Mouse (Mus musculus): ENCODE measurements at regions not wholly inside any gene's neighbourhood (a gene's known extent, or its start where the extent isn't known, plus 50 kb on each side); places are given as distances from the start of the nearest gene placed in this dataset.

- H3K4me3 ChIP-seq = no peak overlapping the region
- H3K27me3 ChIP-seq (ENCODE audit: control insufficient read depth, insufficient read depth, low read length) = no peaks in the 10 kb centered on the region
- H3K79me2 ChIP-seq (replicated peaks; ENCODE audit: control insufficient read depth, insufficient read depth, low read length) = no peaks in the 10 kb centered on the region
- no peaks in the 10 kb centered on the region for H3K36me3 ChIP-seq (ENCODE audit: control insufficient read depth, insufficient read depth, low read length)
- H3K9ac ChIP-seq (ENCODE audit: low read depth, low read length) = no peak overlapping the region
- H3K4me1 ChIP-seq (ENCODE audit: control insufficient read depth, insufficient read depth, low read length) = no peaks in the 10 kb centered on the region
- intact Hi-C loops (cut with DNase I) = no loop called here
- no peak for DNase-seq
- H3K27ac ChIP-seq = no peak overlapping the region
- 78% methylated on average over 8 of the region's 8 CpGs for whole genome bisulfite sequencing
- TF ChIP-seq CTCF (IDR thresholded peaks at IDR 0.05) (no peak), POLR2A (IDR thresholded peaks at IDR 0.05; ENCODE audit: insufficient read depth, low read depth, low read length) (no peak), EP300 (IDR thresholded peaks at IDR 0.05; ENCODE audit: insufficient read depth, low read depth, low read length) (no peak)
Observed at GRCm38 (mm10) chr17:49278541-49278940, 149.6 kb upstream of the Mocs1 start.

GRCm38 (mm10) chr17:49278973-49279727, 149.0 kb upstream of the Mocs1 start:
- Histone ChIP-seq H3K4me1 (ENCODE audit: control insufficient read depth, insufficient read depth, low read length) (no peaks in the 10 kb centered on the region), H3K4me3 (no peak overlapping the region), H3K9ac (ENCODE audit: low read depth, low read length) (no peak overlapping the region), H3K27me3 (ENCODE audit: control insufficient read depth, insufficient read depth, low read length) (no peaks in the 10 kb centered on the region), H3K79me2 (replicated peaks; ENCODE audit: control insufficient read depth, insufficient read depth, low read length) (no peaks in the 10 kb centered on the region), H3K36me3 (ENCODE audit: control insufficient read depth, insufficient read depth, low read length) (no peaks in the 10 kb centered on the region), H3K27ac (no peak overlapping the region)
- TF ChIP-seq EP300 (IDR thresholded peaks at IDR 0.05; ENCODE audit: insufficient read depth, low read depth, low read length) (no peak), CTCF (IDR thresholded peaks at IDR 0.05) (no peak), POLR2A (IDR thresholded peaks at IDR 0.05; ENCODE audit: insufficient read depth, low read depth, low read length) (no peak)
- 81% methylated on average over 10 of the region's 10 CpGs for WGBS
- no peak for DNase-seq
- intact Hi-C loops (cut with DNase I) = no loop called here

DNA sequence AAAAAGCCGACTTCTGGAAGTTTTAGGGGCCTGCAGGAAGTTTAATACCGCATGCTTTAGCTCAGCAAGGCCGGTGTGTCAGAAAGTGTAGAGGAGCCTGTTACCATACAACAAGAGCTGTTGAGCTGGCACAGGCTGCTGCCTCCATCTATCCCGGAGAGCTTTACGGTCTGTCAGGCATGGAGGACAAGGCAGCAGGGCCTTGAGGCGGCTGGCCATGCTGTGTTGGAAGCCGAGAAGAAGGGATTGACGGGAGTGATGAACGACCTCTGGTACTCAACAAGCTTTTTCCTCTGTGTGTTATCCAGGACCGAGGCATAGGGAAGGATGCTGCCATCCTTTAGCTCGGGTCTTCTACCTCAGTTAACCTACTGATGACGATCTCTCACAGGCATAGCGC, 146.8 kb upstream of the Mocs1 start:
- H3K4me1 ChIP-seq (ENCODE audit: control insufficient read depth, insufficient read depth, low read length) = no peaks in the 10 kb centered on the region
- intact Hi-C loops (cut with DNase I) = no loop called here
- no peaks in the 10 kb centered on the region for H3K79me2 ChIP-seq (replicated peaks; ENCODE audit: control insufficient read depth, insufficient read depth, low read length)
- 82% methylated on average over 13 of the region's 13 CpGs for WGBS
- H3K27me3 ChIP-seq (ENCODE audit: control insufficient read depth, insufficient read depth, low read length) = no peaks in the 10 kb centered on the region
- no peak overlapping the region for H3K4me3 ChIP-seq
- no peak for DNase-seq
- H3K36me3 ChIP-seq (ENCODE audit: control insufficient read depth, insufficient read depth, low read length) = no peaks in the 10 kb centered on the region
- H3K27ac ChIP-seq = no peak overlapping the region
- no peak for TF ChIP-seq CTCF (IDR thresholded peaks at IDR 0.05)
- no peak for TF ChIP-seq EP300 (IDR thresholded peaks at IDR 0.05; ENCODE audit: insufficient read depth, low read depth, low read length)
- H3K9ac ChIP-seq (ENCODE audit: low read depth, low read length) = no peak overlapping the region

- H3K36me3 ChIP-seq (ENCODE audit: control insufficient read depth, insufficient read depth, low read length) = no peaks in the 10 kb centered on the region
- no peaks in the 10 kb centered on the region for H3K27me3 ChIP-seq (ENCODE audit: control insufficient read depth, insufficient read depth, low read length)
- no peaks in the 10 kb centered on the region for H3K4me1 ChIP-seq (ENCODE audit: control insufficient read depth, insufficient read depth, low read length)
- no peak overlapping the region for H3K27ac ChIP-seq
- WGBS = 85% methylated on average over 10 of the region's 10 CpGs
- H3K9ac ChIP-seq (ENCODE audit: low read depth, low read length) = no peak overlapping the region
- H3K79me2 ChIP-seq (replicated peaks; ENCODE audit: control insufficient read depth, insufficient read depth, low read length) = no peaks in the 10 kb centered on the region
- DNase-seq = no peak
- no peak overlapping the region for H3K4me3 ChIP-seq
- intact Hi-C loops (cut with DNase I) = no loop called here
- TF ChIP-seq CTCF (IDR thresholded peaks at IDR 0.05) (peak; percentile 50), EP300 (IDR thresholded peaks at IDR 0.05; ENCODE audit: insufficient read depth, low read depth, low read length) (no peak)
Observed at GRCm38 (mm10) chr17:49282498-49282897, 145.7 kb upstream of the Mocs1 start.

DNA sequence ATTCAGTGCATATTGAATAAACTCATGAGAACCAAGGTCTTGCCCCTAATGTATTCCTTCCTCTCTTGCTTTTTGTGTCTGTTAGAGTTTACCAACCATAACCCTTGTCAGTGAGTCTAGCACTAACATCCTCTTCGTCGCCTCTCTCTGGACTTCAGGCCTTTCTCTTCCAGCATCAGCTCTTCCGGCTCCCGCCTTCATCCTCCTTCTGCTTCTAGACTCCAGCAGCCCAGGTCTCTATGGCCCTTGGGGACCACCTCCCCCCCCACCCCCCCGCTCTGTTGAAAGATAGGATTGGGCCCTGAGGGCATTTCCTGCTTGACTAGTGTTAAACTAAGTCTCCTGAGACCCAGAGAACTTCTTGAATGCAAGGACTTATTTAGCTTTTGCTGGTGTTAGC, 144.7 kb upstream of the Mocs1 start:
- Histone ChIP-seq H3K27ac (no peak overlapping the region), H3K4me1 (ENCODE audit: control insufficient read depth, insufficient read depth, low read length) (no peaks in the 10 kb centered on the region), H3K4me3 (no peak overlapping the region), H3K27me3 (ENCODE audit: control insufficient read depth, insufficient read depth, low read length) (no peaks in the 10 kb centered on the region), H3K36me3 (ENCODE audit: control insufficient read depth, insufficient read depth, low read length) (no peaks in the 10 kb centered on the region), H3K79me2 (replicated peaks; ENCODE audit: control insufficient read depth, insufficient read depth, low read length) (no peaks in the 10 kb centered on the region), H3K9ac (ENCODE audit: low read depth, low read length) (no peak overlapping the region)
- DNase-seq = no peak
- intact Hi-C loops (cut with DNase I) = no loop called here
- 72% methylated on average over 5 of the region's 5 CpGs for WGBS
- TF ChIP-seq EP300 (IDR thresholded peaks at IDR 0.05; ENCODE audit: insufficient read depth, low read depth, low read length) (no peak), POLR2A (IDR thresholded peaks at IDR 0.05; ENCODE audit: insufficient read depth, low read depth, low read length) (no peak), CTCF (IDR thresholded peaks at IDR 0.05) (no peak)

DNA sequence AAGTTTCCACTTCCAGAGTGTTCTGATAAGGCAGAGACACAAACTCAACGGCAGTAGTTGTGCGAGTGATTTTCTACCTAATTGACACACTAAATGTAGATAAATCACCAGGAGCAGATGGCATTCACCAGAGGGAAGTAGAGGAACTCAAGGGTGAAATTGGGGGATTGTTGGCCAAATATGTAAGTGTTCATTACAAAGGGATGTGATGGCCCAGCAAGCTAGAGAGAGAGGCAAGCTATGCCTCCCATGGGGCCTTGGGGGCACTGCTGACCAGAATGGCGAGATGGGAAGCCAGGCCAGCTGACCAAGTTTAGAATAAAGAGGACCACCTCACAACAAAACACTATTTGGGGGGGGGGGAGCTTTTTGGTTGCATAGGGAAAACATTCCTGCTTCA, 136.5 kb upstream of the Mocs1 start:
- no peak for DNase-seq
- intact Hi-C loops (cut with DNase I) = no loop called here
- H3K27me3 ChIP-seq (ENCODE audit: control insufficient read depth, insufficient read depth, low read length) = no peaks in the 10 kb centered on the region
- no peaks in the 10 kb centered on the region for H3K79me2 ChIP-seq (replicated peaks; ENCODE audit: control insufficient read depth, insufficient read depth, low read length)
- no peaks in the 10 kb centered on the region for H3K4me1 ChIP-seq (ENCODE audit: control insufficient read depth, insufficient read depth, low read length)
- H3K27ac ChIP-seq = no peak overlapping the region
- no peaks in the 10 kb centered on the region for H3K36me3 ChIP-seq (ENCODE audit: control insufficient read depth, insufficient read depth, low read length)
- no peak overlapping the region for H3K9ac ChIP-seq (ENCODE audit: low read depth, low read length)
- no peak overlapping the region for H3K4me3 ChIP-seq
- 54% methylated on average over 3 of the region's 3 CpGs for WGBS
- TF ChIP-seq POLR2A (IDR thresholded peaks at IDR 0.05; ENCODE audit: insufficient read depth, low read depth, low read length) (no peak), EP300 (IDR thresholded peaks at IDR 0.05; ENCODE audit: insufficient read depth, low read depth, low read length) (no peak), CTCF (IDR thresholded peaks at IDR 0.05) (no peak)
